Mouse (Mus musculus) kidney, adult 2 months (tissue): ENCODE measurements around the gene Pth1r.

ENCODE experiments used
- CTCF ChIP-seq: fragments of 200-500 bp; conservative IDR thresholded peaks from 2 replicates; pipeline ENCODE4 v1.5.1; 2011; ENCODE audit warnings: low read depth, mild to moderate bottlenecking, control low read depth, low read length, moderate library complexity, mixed read lengths; ENCODE audit not compliant: insufficient read depth, insufficient read length
- POLR2A ChIP-seq: fragments of 200-500 bp; IDR thresholded peaks from one replicate; pipeline ENCODE4 v1.6.1; 2011; ENCODE audit warnings: low read depth, low read length, control low read depth

GRCm38 (mm10) chr9:110774403-110775268 is 27.7 kb upstream of the Pth1r start:
- TF ChIP-seq CTCF (no peak), POLR2A (no peak)
